ENCODE assay signal across 25 mouse cellular contexts in the genomic region with DNA sequence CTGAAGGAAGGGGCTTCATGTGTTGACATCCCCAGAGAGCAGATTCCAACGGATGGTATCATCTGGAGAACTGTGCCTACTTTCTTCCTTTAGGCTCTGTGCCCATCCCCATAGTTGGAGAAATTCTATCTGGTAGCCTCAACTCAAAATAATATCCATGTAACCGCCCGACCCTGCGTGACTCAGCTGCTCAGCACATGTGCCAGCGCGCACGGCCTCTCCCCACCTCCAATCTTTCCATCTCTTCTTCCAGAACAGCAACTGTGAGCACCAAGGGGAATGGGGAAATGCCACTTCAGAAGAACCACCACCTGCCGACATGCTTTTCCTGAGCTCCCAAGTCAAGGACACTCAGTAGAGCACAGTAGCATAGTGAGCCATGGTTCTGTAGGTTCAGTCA. TPM values are rescaled to one million over a fixed set of nuclear protein-coding genes. Genes with fewer than 3 reads are reported as not detected.
A peak's percentile ranks its signal among the peaks of the same experiment; 100 is the strongest.
DNase-seq lines count a peak whose midpoint lies in the region; ATAC-seq lines count a peak whose summit lies in the region.
"Had no signal": no experiment of that assay in that cellular context is flagged by ENCODE, and none has a peak within 500 bp of the region (broad histone marks: within the 10 kb centered on the region; RNA-seq: fewer than 3 reads in every experiment).

No protein-coding gene starts in this region.

- no peak overlapping the region for H3K4me3 ChIP-seq in embryonic facial prominence, embryonic 14.5 days (ENCODE audit: low read depth, low read length)
- no peak overlapping the region for H3K4me3 ChIP-seq in embryonic facial prominence, embryonic 10.5 days
- no peak overlapping the region for H3K4me3 ChIP-seq in limb, embryonic 13.5 days
- H3K4me3 ChIP-seq in limb, embryonic 10.5 days: no peak overlapping the region
- no peak overlapping the region for H3K4me3 ChIP-seq in limb, embryonic 15.5 days
- H3K4me3 ChIP-seq: embryonic facial prominence, embryonic 12.5 days; forebrain, embryonic 10.5 days; heart, adult 2 months; heart, embryonic 15.5 days; hindbrain, embryonic 13.5 days had no signal

- no peak overlapping the region for H3K9ac ChIP-seq in embryonic facial prominence, embryonic 14.5 days (ENCODE audit: low read depth, low read length)
- no peak overlapping the region for H3K9ac ChIP-seq in limb, embryonic 13.5 days
- no peak overlapping the region for H3K9ac ChIP-seq in limb, embryonic 15.5 days
- H3K9ac ChIP-seq: embryonic facial prominence, embryonic 12.5 days; heart, embryonic 15.5 days; hindbrain, embryonic 13.5 days had no signal

- 74% methylated on average over 8 of the region's 8 CpGs for WGBS in embryonic facial prominence, embryonic 14.5 days
- 93% methylated on average over 8 of the region's 8 CpGs for WGBS in embryonic facial prominence, embryonic 10.5 days
- 87% methylated on average over 8 of the region's 8 CpGs for WGBS in limb, embryonic 13.5 days
- 94% methylated on average over 8 of the region's 8 CpGs for WGBS in limb, embryonic 10.5 days
- 78% methylated on average over 8 of the region's 8 CpGs for WGBS in limb, embryonic 15.5 days

- no peaks in the 10 kb centered on the region for H3K4me1 ChIP-seq in embryonic facial prominence, embryonic 14.5 days (ENCODE audit: control insufficient read depth, insufficient read depth, low read length)
- H3K4me1 ChIP-seq in embryonic facial prominence, embryonic 10.5 days: no peaks in the 10 kb centered on the region
- no peaks in the 10 kb centered on the region for H3K4me1 ChIP-seq in limb, embryonic 13.5 days
- no peaks in the 10 kb centered on the region for H3K4me1 ChIP-seq in limb, embryonic 10.5 days
- no peaks in the 10 kb centered on the region for H3K4me1 ChIP-seq in limb, embryonic 15.5 days
- H3K4me1 ChIP-seq: embryonic facial prominence, embryonic 12.5 days; forebrain, embryonic 10.5 days; heart, embryonic 15.5 days; hindbrain, embryonic 13.5 days had no signal

- H3K36me3 ChIP-seq in embryonic facial prominence, embryonic 14.5 days (ENCODE audit: control insufficient read depth, insufficient read depth, low read length): no peaks in the 10 kb centered on the region
- H3K36me3 ChIP-seq in embryonic facial prominence, embryonic 10.5 days (replicated peaks): no peaks in the 10 kb centered on the region
- H3K36me3 ChIP-seq in limb, embryonic 13.5 days: no peaks in the 10 kb centered on the region
- no peaks in the 10 kb centered on the region for H3K36me3 ChIP-seq in limb, embryonic 10.5 days
- no peaks in the 10 kb centered on the region for H3K36me3 ChIP-seq in limb, embryonic 15.5 days
- H3K36me3 ChIP-seq: embryonic facial prominence, embryonic 12.5 days; forebrain, embryonic 10.5 days; heart, embryonic 15.5 days; hindbrain, embryonic 13.5 days had no signal

- H3K27me3 ChIP-seq in embryonic facial prominence, embryonic 14.5 days (replicated peaks; ENCODE audit: control insufficient read depth, insufficient read depth, low read length): no peaks in the 10 kb centered on the region
- H3K27me3 ChIP-seq in embryonic facial prominence, embryonic 10.5 days (replicated peaks; ENCODE audit: low read depth, poor library complexity, severe bottlenecking): no peaks in the 10 kb centered on the region
- H3K27me3 ChIP-seq in limb, embryonic 13.5 days: no peaks in the 10 kb centered on the region
- H3K27me3 ChIP-seq in limb, embryonic 10.5 days (ENCODE audit: low read depth, poor library complexity, severe bottlenecking): no peaks in the 10 kb centered on the region
- no peaks in the 10 kb centered on the region for H3K27me3 ChIP-seq in limb, embryonic 15.5 days
- H3K27me3 ChIP-seq: embryonic facial prominence, embryonic 12.5 days; heart, embryonic 15.5 days; hindbrain, embryonic 13.5 days had no signal

- 0 out of 2 replicates have a peak, but pooled peaks have one; percentile 44 for ATAC-seq in embryonic facial prominence, embryonic 14.5 days (ENCODE audit: low read depth)
- peak; percentile 57; the same call in 1 of the 2 replicates for ATAC-seq in limb, embryonic 13.5 days (ENCODE audit: low FRiP score, low read depth)
- ATAC-seq in limb, embryonic 15.5 days (ENCODE audit: insufficient number of reproducible peaks, low FRiP score, low TSS enrichment, low read depth): 0 out of 2 replicates have a peak, but pooled peaks have one; percentile 58
- ATAC-seq: forebrain, embryonic 14.5 days; hindbrain, postnatal 0 days had no signal

- H3K9me3 ChIP-seq in embryonic facial prominence, embryonic 14.5 days (ENCODE audit: control insufficient read depth, low read length): no peaks in the 10 kb centered on the region
- no peaks in the 10 kb centered on the region for H3K9me3 ChIP-seq in embryonic facial prominence, embryonic 10.5 days
- H3K9me3 ChIP-seq in limb, embryonic 13.5 days: no peaks in the 10 kb centered on the region
- H3K9me3 ChIP-seq in limb, embryonic 10.5 days (replicated peaks): no peaks in the 10 kb centered on the region
- H3K9me3 ChIP-seq in limb, embryonic 15.5 days: no peaks in the 10 kb centered on the region
- H3K9me3 ChIP-seq: embryonic facial prominence, embryonic 12.5 days; forebrain, embryonic 10.5 days; heart, embryonic 15.5 days; hindbrain, embryonic 13.5 days had no signal

- no peak overlapping the region for H3K27ac ChIP-seq in embryonic facial prominence, embryonic 14.5 days (replicated peaks; ENCODE audit: low read depth, low read length)
- no peak overlapping the region for H3K27ac ChIP-seq in embryonic facial prominence, embryonic 10.5 days (replicated peaks)
- no peak overlapping the region for H3K27ac ChIP-seq in limb, embryonic 13.5 days
- no peak overlapping the region for H3K27ac ChIP-seq in limb, embryonic 10.5 days
- H3K27ac ChIP-seq in limb, embryonic 15.5 days: no peak overlapping the region
- H3K27ac ChIP-seq: embryonic facial prominence, embryonic 12.5 days; forebrain, embryonic 10.5 days; heart, adult 2 months; heart, embryonic 15.5 days; hindbrain, embryonic 13.5 days; hindbrain, postnatal 0 days had no signal

- DNase-seq in embryonic facial prominence, embryonic 14.5 days (ENCODE audit: low spot score): peak; percentile 40
- no peak for DNase-seq in embryonic facial prominence, embryonic 10.5 days (ENCODE audit: low spot score)
- DNase-seq in limb, embryonic 10.5 days (ENCODE audit: low spot score): no peak
- peak; percentile 5 for DNase-seq in urinary bladder, postnatal 25 days (ENCODE audit: low spot score)
- DNase-seq in urinary bladder, adult 2 months (ENCODE audit: low spot score): no peak
- no peak for DNase-seq in retina, embryonic 14.5 days (ENCODE audit: low spot score)
- DNase-seq: adrenal gland, postnatal 10 days; B cell, adult 2 months; cerebellum, adult 11 months; cerebellum, adult 8-10 months; cerebellum, postnatal 14 days; embryo, embryonic 11 days; heart, adult 2 months; heart, postnatal 14 days had no signal

- no peak overlapping the region for H3K4me2 ChIP-seq in embryonic facial prominence, embryonic 14.5 days (ENCODE audit: low read depth, low read length)
- no peak overlapping the region for H3K4me2 ChIP-seq in limb, embryonic 13.5 days (replicated peaks)
- H3K4me2 ChIP-seq in limb, embryonic 15.5 days: no peak overlapping the region
- H3K4me2 ChIP-seq: embryonic facial prominence, embryonic 12.5 days; heart, embryonic 11.5 days; heart, embryonic 15.5 days; hindbrain, embryonic 13.5 days had no signal

RNA-seq across cellular contexts. Expression of a gene that starts 39.4 kb away (rescaled TPM):
- not detected in 2 replicates for polyA plus RNA-seq in embryonic facial prominence, embryonic 14.5 days (2014; fragmentation: Nextera tagmentation; extraction: Ambion mirVana)
- polyA plus RNA-seq in embryonic facial prominence, embryonic 10.5 days (2016; fragmentation: Nextera tagmentation; extraction: Ambion mirVana): not detected in 2 replicates
- not detected in 2 replicates for polyA plus RNA-seq in limb, embryonic 13.5 days (2015; fragmentation: Nextera tagmentation; extraction: Ambion mirVana)
- polyA plus RNA-seq in limb, embryonic 10.5 days (2016; fragmentation: Nextera tagmentation; extraction: Ambion mirVana): not detected in 2 replicates
- not detected in 2 replicates for polyA plus RNA-seq in urinary bladder, adult 2 months (2012; rRNA removed)
- polyA plus RNA-seq in limb, embryonic 15.5 days (2015; fragmentation: Nextera tagmentation; extraction: Ambion mirVana): not detected in 2 replicates
- polyA plus RNA-seq: brain, embryonic 14.5 days; embryonic facial prominence, embryonic 12.5 days; forebrain, embryonic 10.5 days; forebrain, embryonic 14.5 days; gonadal fat pad, adult 2 months; heart, adult 2 months; heart, embryonic 11.5 days; heart, embryonic 15.5 days; hindbrain, embryonic 13.5 days; hindbrain, postnatal 0 days had no signal

Comparison
In these comparisons a context has a peak if more than half of its experiments do, and no peak if none do; other contexts are left out.
1. DNase-seq: peak in embryonic facial prominence, embryonic 14.5 days (single experiment) and urinary bladder, postnatal 25 days (single experiment); none in embryonic facial prominence, embryonic 10.5 days (single experiment), limb, embryonic 10.5 days (single experiment), urinary bladder, adult 2 months (single experiment) and retina, embryonic 14.5 days (single experiment).
2. Peak in every context shown above with its lines, with median percentiles within 50 percentile points of each other: ATAC-seq.